Mouse (Mus musculus): ENCODE measurements around the gene Gm14862.
"Not testable (repeated sequence)": the region's sequence is repeated elsewhere in the genome, so short reads cannot be mapped to it uniquely, and the experiment has no call there.

The Gm14862 gene

GRCm38 (mm10) chrX:9256766-9257165 is at the start of gene Gm14862:
Gene Gm14862 (minus strand): TSS chrX:9256899.
- DNase-seq (ENCODE audit: low spot score), result no peak

- DNase-seq (ENCODE audit: low spot score), result no peak
Measured at GRCm38 (mm10) chrX:9303455-9303854, 46.8 kb upstream of the Gm14862 start.

- DNase-seq (ENCODE audit: low spot score), result no peak
Measured at GRCm38 (mm10) chrX:9302791-9303190, 46.1 kb upstream of the Gm14862 start.

GRCm38 (mm10) chrX:9298413-9298864 is 41.7 kb upstream of the Gm14862 start:
- no peak for DNase-seq (ENCODE audit: low spot score)

- not testable (repeated sequence) for DNase-seq (ENCODE audit: low spot score)
Measured at GRCm38 (mm10) chrX:9293140-9293829, 36.6 kb upstream of the Gm14862 start.

- not testable (repeated sequence) for DNase-seq (ENCODE audit: low spot score)
Measured at GRCm38 (mm10) chrX:9283464-9283863, 26.8 kb upstream of the Gm14862 start, which contains the start of gene H2al1m. Gene H2al1m (plus strand): TSS chrX:9283764.

- DNase-seq (ENCODE audit: low spot score), result no peak
Measured at GRCm38 (mm10) chrX:9274321-9274720, 17.6 kb upstream of the Gm14862 start.

GRCm38 (mm10) chrX:9273377-9274002 is 16.8 kb upstream of the Gm14862 start:
- no peak for DNase-seq (ENCODE audit: low spot score)

- DNase-seq (ENCODE audit: low spot score), result no peak
Measured at GRCm38 (mm10) chrX:9272460-9273361, 16.0 kb upstream of the Gm14862 start, which contains the start of gene Xk. Gene Xk (plus strand): TSS chrX:9272756.

GRCm38 (mm10) chrX:9271947-9272459 is 15.3 kb upstream of the Gm14862 start:
- no peak for DNase-seq (ENCODE audit: low spot score)

- no peak for DNase-seq (ENCODE audit: low spot score)
Measured at GRCm38 (mm10) chrX:9271112-9271511, 14.4 kb upstream of the Gm14862 start.

GRCm38 (mm10) chrX:9259267-9259666 is 2.6 kb upstream of the Gm14862 start:
- DNase-seq (ENCODE audit: low spot score), result no peak

- DNase-seq (ENCODE audit: low spot score), result no peak
Measured at GRCm38 (mm10) chrX:9257831-9258230, 1.1 kb upstream of the Gm14862 start.

GRCm38 (mm10) chrX:9254901-9255300 is 1.8 kb downstream of the Gm14862 start:
- no peak for DNase-seq (ENCODE audit: low spot score)

GRCm38 (mm10) chrX:9253990-9254389 is 2.7 kb downstream of the Gm14862 start:
- DNase-seq (ENCODE audit: low spot score), result no peak

GRCm38 (mm10) chrX:9248911-9249310 is 7.8 kb downstream of the Gm14862 start:
- no peak for DNase-seq (ENCODE audit: low spot score)

- DNase-seq (ENCODE audit: low spot score), result no peak
Measured at GRCm38 (mm10) chrX:9244603-9245336, 11.9 kb downstream of the Gm14862 start.

- no peak for DNase-seq (ENCODE audit: low spot score)
Measured at GRCm38 (mm10) chrX:9243381-9243864, 13.3 kb downstream of the Gm14862 start.

- no peak for DNase-seq (ENCODE audit: low spot score)
Measured at GRCm38 (mm10) chrX:9240737-9241591, 15.7 kb downstream of the Gm14862 start.

- DNase-seq (ENCODE audit: low spot score), result no peak
Measured at GRCm38 (mm10) chrX:9227105-9227504, 29.6 kb downstream of the Gm14862 start.
